Comparison of ENCODE assay signal across 30 mouse cellular contexts in the genomic region with DNA sequence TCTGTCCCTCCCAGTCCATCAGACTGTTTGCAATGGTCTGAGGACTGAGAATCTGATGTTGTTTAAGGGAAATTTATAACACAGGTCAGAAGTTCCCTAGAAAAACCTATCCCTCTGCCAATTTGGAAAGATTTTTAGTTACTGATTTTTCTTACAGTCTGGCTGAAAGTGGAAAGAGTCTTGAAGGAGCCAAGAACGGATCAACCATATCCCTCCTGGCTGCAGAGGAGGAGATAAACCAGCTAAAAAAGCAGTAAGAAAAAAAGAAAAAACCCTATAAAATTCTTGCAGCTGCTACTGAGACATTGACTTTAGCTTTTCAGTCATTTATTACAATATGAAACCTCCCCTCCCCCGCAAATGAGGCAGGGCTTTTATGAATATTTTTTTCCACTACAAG. TPM values are rescaled to one million over a fixed set of nuclear protein-coding genes. Genes with fewer than 3 reads are reported as not detected.
"Had no signal": no experiment of that assay in that cellular context is flagged by ENCODE, and none has a peak within 500 bp of the region (broad histone marks: within the 10 kb centered on the region; RNA-seq: fewer than 3 reads in every experiment).

No protein-coding gene starts in this region.

- H3K9me3 ChIP-seq: heart, embryonic 10.5 days; heart, embryonic 12.5 days; hindbrain, embryonic 10.5 days; hindbrain, embryonic 12.5 days; intestine, embryonic 15.5 days; limb, embryonic 13.5 days; liver, embryonic 12.5 days had no signal

- H3K36me3 ChIP-seq: heart, embryonic 10.5 days; heart, embryonic 12.5 days; hindbrain, embryonic 10.5 days; hindbrain, embryonic 12.5 days; intestine, embryonic 15.5 days; limb, embryonic 13.5 days; liver, embryonic 12.5 days had no signal

- DNase-seq: gastrocnemius, adult 2 months; gastrocnemius, postnatal 10 days; gastrocnemius, postnatal 25 days; heart, adult 18-20 months; heart, postnatal 14 days; heart, postnatal 36 days; kidney, adult 18-20 months; kidney, adult 8-10 months; kidney, postnatal 10 days; kidney, postnatal 25 days; kidney, postnatal 4 days had no signal

- H3K4me1 ChIP-seq: heart, embryonic 12.5 days; hindbrain, embryonic 10.5 days; intestine, embryonic 15.5 days; liver, embryonic 12.5 days had no signal

- ATAC-seq: hindbrain, embryonic 16.5 days; inflammation-experienced regulatory T-cells, adult 6 months; intestine, embryonic 15.5 days; intestine, postnatal 0 days; liver, embryonic 12.5 days had no signal

- H3K4me2 ChIP-seq: heart, embryonic 12.5 days; hindbrain, embryonic 12.5 days; hindbrain, embryonic 14.5 days; intestine, embryonic 15.5 days; limb, embryonic 13.5 days; liver, embryonic 12.5 days had no signal

- H3K27me3 ChIP-seq: hindbrain, embryonic 12.5 days; intestine, embryonic 15.5 days had no signal

- H3K4me3 ChIP-seq: gastrocnemius, adult 2 months; heart, embryonic 10.5 days; heart, embryonic 12.5 days; hindbrain, embryonic 10.5 days; hindbrain, embryonic 12.5 days; intestine, embryonic 15.5 days; layer of hippocampus, adult 2 months; left cerebral cortex, adult 2 months; limb, embryonic 13.5 days; liver, embryonic 12.5 days had no signal

- H3K27ac ChIP-seq: gastrocnemius, adult 2 months; heart, embryonic 10.5 days; hindbrain, embryonic 10.5 days; hindbrain, embryonic 12.5 days; hindbrain, embryonic 14.5 days; intestine, embryonic 15.5 days; layer of hippocampus, adult 2 months; left cerebral cortex, adult 2 months; limb, embryonic 13.5 days; liver, embryonic 12.5 days; liver, embryonic 14.5 days had no signal

- H3K9ac ChIP-seq: heart, embryonic 12.5 days; hindbrain, embryonic 12.5 days; hindbrain, embryonic 14.5 days; intestine, embryonic 15.5 days; limb, embryonic 13.5 days; liver, embryonic 12.5 days; liver, embryonic 14.5 days had no signal

RNA-seq across cellular contexts. Expression of gene Spata18, which starts 15.5 kb away (rescaled TPM):
- total RNA-seq: gastrocnemius, adult 2 months; gastrocnemius, postnatal 25 days; granulocyte monocyte progenitor cell, adult 5-6 weeks; left cerebral cortex, adult 2 months; liver, adult 2 months had no signal
- polyA plus RNA-seq: heart, embryonic 10.5 days; inflammation-experienced regulatory T-cells, adult 6 months; liver, adult 2 months; liver, embryonic 12.5 days; liver, embryonic 14.5 days had no signal

RNA-seq across cellular contexts. Expression of gene Lrrc66, which starts 34.4 kb away (rescaled TPM):
- total RNA-seq: gastrocnemius, adult 2 months; gastrocnemius, postnatal 10 days; gastrocnemius, postnatal 25 days; heart, adult 18-20 months; heart, postnatal 36 days; layer of hippocampus, adult 2 months; left cerebral cortex, adult 2 months; left cerebral cortex, postnatal 36 days; liver, adult 2 months had no signal
- polyA plus RNA-seq: heart, embryonic 12.5 days; hindbrain, embryonic 10.5 days; hindbrain, embryonic 12.5 days; hindbrain, embryonic 14.5 days; hindbrain, embryonic 16.5 days; kidney, embryonic 14.5 days; limb, embryonic 11.5 days; limb, embryonic 13.5 days; liver, adult 2 months had no signal
